Mouse (Mus musculus): ENCODE measurements around the gene Hspa1l. TPM values are rescaled to one million over a fixed set of nuclear protein-coding genes. Genes with fewer than 3 reads are reported as not detected.

Hspa1l gene
- polyA plus RNA-seq, 3 experiments from 2014 or later, result not detected

- peak; percentile 50 for ATAC-seq
These were observed 55.0 kb downstream of the Hspa1l start, which contains the start of gene Sapcd1 for GRCm38 (mm10) chr17:35027277-35028068. Gene Sapcd1 (minus strand): TSS chr17:35028016.

GRCm38 (mm10) chr17:35028315-35028714 is 55.8 kb downstream of the Hspa1l start:
- no peak for ATAC-seq

Other genes starting within 250 kb of the Hspa1l start
- gene C4b, start 228.8 kb upstream of the Hspa1l start, polyA plus RNA-seq (2017; shearing (Covaris generic)), result under 1 TPM in 1 of 3 experiments, not detected in 2; 0.08 TPM
- gene Cyp21a1, start 168.1 kb upstream of the Hspa1l start, polyA plus RNA-seq (2017; shearing (Covaris generic)), result not detected
- gene Stk19, start 135.8 kb upstream of the Hspa1l start, polyA plus RNA-seq (2017; shearing (Covaris generic)), result 10 to 100 TPM; 30.4 to 44.5 (median 37.2) TPM
- 10 to 100 TPM; 23.9 to 29.0 (median 27.1) TPM for gene Dxo, start 135.7 kb upstream of the Hspa1l start, polyA plus RNA-seq (2017; shearing (Covaris generic))
- gene Skiv2l, start 122.5 kb upstream of the Hspa1l start, polyA plus RNA-seq (2017; shearing (Covaris generic)), result 10 to 100 TPM; 28.6 to 34.2 (median 33.7) TPM
- gene Nelfe, start 122.3 kb upstream of the Hspa1l start, polyA plus RNA-seq (2017; shearing (Covaris generic)), result 10 to 100 TPM; 40.1 to 65.0 (median 47.0) TPM
- gene Cfb, start 110.2 kb upstream of the Hspa1l start, polyA plus RNA-seq (2017; shearing (Covaris generic)), result 1 to 10 TPM in 1 of 3 experiments, under 1 TPM in 2; 0.24 to 2.6 (median 0.37) TPM
- not detected for gene Zbtb12, start 93.2 kb upstream of the Hspa1l start, polyA plus RNA-seq (2017; shearing (Covaris generic))
- under 1 TPM in 1 of 3 experiments, not detected in 2; 0.26 TPM for gene Gm20547, start 90.7 kb upstream of the Hspa1l start, polyA plus RNA-seq (2017; shearing (Covaris generic))
- 1 to 10 TPM in 1 of 3 experiments, not detected in 2; 1.4 TPM for gene C2, start 74.4 kb upstream of the Hspa1l start, polyA plus RNA-seq (2017; shearing (Covaris generic))
- 10 to 100 TPM; 27.1 to 32.6 (median 29.4) TPM for gene Ehmt2, start 74.2 kb upstream of the Hspa1l start, polyA plus RNA-seq (2017; shearing (Covaris generic))
- gene Slc44a4, start 58.2 kb upstream of the Hspa1l start, polyA plus RNA-seq (2017; shearing (Covaris generic)), result not detected
- 10 to 100 TPM; 12.8 to 28.2 (median 27.6) TPM for gene Neu1, start 41.5 kb upstream of the Hspa1l start, polyA plus RNA-seq (2017; shearing (Covaris generic))
- under 1 TPM; 0.53 to 0.85 (median 0.80) TPM for gene Hspa1b, start 13.5 kb upstream of the Hspa1l start, polyA plus RNA-seq (2017; shearing (Covaris generic))
- under 1 TPM in 1 of 3 experiments, not detected in 2; 0.94 TPM for gene Gm20481, start 2.8 kb upstream of the Hspa1l start, polyA plus RNA-seq (2017; shearing (Covaris generic))
- 1 to 10 TPM in 2 of 3 experiments, under 1 TPM in 1; 0.74 to 2.3 (median 1.1) TPM for gene Hspa1a, start 547 bp upstream of the Hspa1l start, polyA plus RNA-seq (2017; shearing (Covaris generic))
- gene Lsm2, start 9.2 kb downstream of the Hspa1l start, polyA plus RNA-seq (2017; shearing (Covaris generic)), result 10 to 100 TPM; 37.7 to 67.4 (median 40.0) TPM
- gene Vars, start 28.3 kb downstream of the Hspa1l start, polyA plus RNA-seq (2017; shearing (Covaris generic)), result 10 to 100 TPM; 27.2 to 30.9 (median 30.8) TPM
- gene Vwa7, start 43.9 kb downstream of the Hspa1l start, polyA plus RNA-seq (2017; shearing (Covaris generic)), result under 1 TPM in 2 of 3 experiments, not detected in 1; 0.10 to 0.28 TPM
- gene Sapcd1, start 55.3 kb downstream of the Hspa1l start, polyA plus RNA-seq (2017; shearing (Covaris generic)), result 1 to 10 TPM in 2 of 3 experiments, under 1 TPM in 1; 0.54 to 2.6 (median 1.4) TPM
- gene Msh5, start 74.0 kb downstream of the Hspa1l start, polyA plus RNA-seq (2017; shearing (Covaris generic)), result 1 to 10 TPM; 1.3 to 1.4 (median 1.4) TPM
- 100 to 1,000 TPM; 487 to 766 (median 514) TPM for gene Clic1, start 77.3 kb downstream of the Hspa1l start, polyA plus RNA-seq (2017; shearing (Covaris generic))
- 1 to 10 TPM in 2 of 3 experiments, under 1 TPM in 1; 0.91 to 3.0 (median 1.3) TPM for gene Ddah2, start 86.3 kb downstream of the Hspa1l start, polyA plus RNA-seq (2017; shearing (Covaris generic))
- gene Ly6g6c, start 92.7 kb downstream of the Hspa1l start, polyA plus RNA-seq (2017; shearing (Covaris generic)), result not detected
- not detected for gene Mpig6b, start 93.5 kb downstream of the Hspa1l start, polyA plus RNA-seq (2017; shearing (Covaris generic))
- gene Ly6g6e, start 104.2 kb downstream of the Hspa1l start, polyA plus RNA-seq (2017; shearing (Covaris generic)), result not detected
- gene Ly6g6d, start 105.4 kb downstream of the Hspa1l start, polyA plus RNA-seq (2017; shearing (Covaris generic)), result not detected
- gene Ly6g6f, start 112.9 kb downstream of the Hspa1l start, polyA plus RNA-seq (2017; shearing (Covaris generic)), result not detected
- gene Abhd16a, start 116.6 kb downstream of the Hspa1l start, polyA plus RNA-seq (2017; shearing (Covaris generic)), result 10 to 100 TPM; 22.3 to 26.3 (median 25.6) TPM
- not detected for gene Ly6g5c, start 135.6 kb downstream of the Hspa1l start, polyA plus RNA-seq (2017; shearing (Covaris generic))
- 1 to 10 TPM; 1.9 to 8.9 (median 3.9) TPM for gene Ly6g5b, start 142.7 kb downstream of the Hspa1l start, polyA plus RNA-seq (2017; shearing (Covaris generic))
- 10 to 100 TPM; 57.1 to 87.4 (median 74.3) TPM for gene Gpank1, start 148.8 kb downstream of the Hspa1l start, polyA plus RNA-seq (2017; shearing (Covaris generic))
- gene Csnk2b, start 149.3 kb downstream of the Hspa1l start, polyA plus RNA-seq (2017; shearing (Covaris generic)), result 100 to 1,000 TPM; 246 to 346 (median 344) TPM
- gene D17H6S53E, start 153.7 kb downstream of the Hspa1l start, polyA plus RNA-seq (2017; shearing (Covaris generic)), result 10 to 100 TPM; 20.0 to 27.1 (median 25.1) TPM
- not detected for gene Apom, start 159.3 kb downstream of the Hspa1l start, polyA plus RNA-seq (2017; shearing (Covaris generic))
- 10 to 100 TPM; 25.4 to 33.8 (median 29.1) TPM for gene Bag6, start 162.5 kb downstream of the Hspa1l start, polyA plus RNA-seq (2017; shearing (Covaris generic))
- gene Prrc2a, start 192.2 kb downstream of the Hspa1l start, polyA plus RNA-seq (2017; shearing (Covaris generic)), result 100 to 1,000 TPM in 1 of 3 experiments, 10 to 100 TPM in 2; 47.1 to 105 (median 47.2) TPM
- 1 to 10 TPM in 2 of 3 experiments, under 1 TPM in 1; 0.79 to 5.4 (median 2.1) TPM for gene Aif1, start 203.4 kb downstream of the Hspa1l start, polyA plus RNA-seq (2017; shearing (Covaris generic))
- 10 to 100 TPM in 1 of 3 experiments, 1 to 10 TPM in 2; 6.4 to 11.2 (median 8.8) TPM for gene Lst1, start 215.7 kb downstream of the Hspa1l start, polyA plus RNA-seq (2017; shearing (Covaris generic))
- gene Ltb, start 221.7 kb downstream of the Hspa1l start, polyA plus RNA-seq (2017; shearing (Covaris generic)), result 100 to 1,000 TPM; 112 to 242 (median 186) TPM
- 10 to 100 TPM; 20.9 to 28.8 (median 24.9) TPM for gene Tnf, start 229.3 kb downstream of the Hspa1l start, polyA plus RNA-seq (2017; shearing (Covaris generic))
- gene Lta, start 232.6 kb downstream of the Hspa1l start, polyA plus RNA-seq (2017; shearing (Covaris generic)), result 100 to 1,000 TPM in 1 of 3 experiments, 10 to 100 TPM in 2; 34.4 to 113 (median 95.2) TPM
- gene Gm16181, start 248.1 kb downstream of the Hspa1l start, polyA plus RNA-seq (2017; shearing (Covaris generic)), result under 1 TPM in 2 of 3 experiments, not detected in 1; 0.67 to 0.68 TPM

All from inflammation-experienced regulatory T-cells, adult 6 months (primary cell).